Mouse (Mus musculus): ENCODE measurements around the gene Gm21961.
"Not testable (repeated sequence)": the region's sequence is repeated elsewhere in the genome, so short reads cannot be mapped to it uniquely, and the experiment has no call there.

Gene Gm21961

DNA sequence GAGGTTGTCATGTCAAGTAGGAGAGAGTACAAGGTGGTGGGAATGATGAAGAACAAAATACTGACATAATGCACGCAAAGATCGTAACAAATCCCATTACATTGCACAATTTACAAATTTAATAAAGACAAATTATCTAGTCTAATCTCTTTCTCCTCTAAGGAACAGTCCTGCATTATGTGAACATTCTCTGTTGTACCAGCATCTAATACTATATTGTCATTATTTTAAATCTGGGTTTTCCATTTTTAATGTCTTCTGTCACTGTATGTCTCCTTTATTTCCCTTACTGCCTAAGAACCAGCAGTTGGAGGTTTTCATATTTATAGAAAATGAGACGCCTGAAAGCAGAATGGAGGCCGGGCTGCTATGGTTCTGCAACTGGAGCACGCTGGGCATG is at the start of gene Gm21961:
Gene Gm21961, minus strand, starts transcription at position 101 of the 400 bp plus-strand sequence.
- DNase-seq = no peak

DNA sequence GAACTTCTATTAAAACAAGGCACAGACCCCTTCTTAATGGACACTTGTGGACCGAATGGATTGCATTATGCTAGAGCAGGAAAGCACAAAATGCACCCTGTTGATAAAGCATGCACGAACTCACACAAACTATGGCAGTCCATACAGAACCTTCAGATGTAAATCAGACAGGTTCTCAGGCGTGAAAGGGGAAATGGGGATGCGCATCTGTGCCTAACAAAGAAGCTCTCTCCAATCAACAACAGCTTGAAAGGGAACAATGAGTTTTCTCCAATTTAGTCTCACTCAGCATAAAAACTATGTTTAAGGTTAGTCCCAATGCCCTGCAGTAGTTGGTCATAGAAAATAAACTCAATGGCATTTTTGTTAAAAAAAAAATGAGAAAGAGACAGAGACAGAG is 27.3 kb upstream of the Gm21961 start:
- DNase-seq = no peak

DNA sequence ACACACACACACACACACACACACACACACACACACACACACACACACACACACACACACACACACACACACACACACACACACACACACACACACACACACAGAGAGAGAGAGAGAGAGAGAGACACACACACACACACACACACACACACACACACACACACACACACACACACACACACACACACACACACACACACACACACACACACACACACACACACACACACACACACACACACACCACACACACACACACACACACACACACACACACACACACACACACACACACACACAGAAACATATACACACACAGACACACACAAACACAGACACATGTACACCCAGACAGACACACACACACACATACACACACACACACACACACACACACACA is 24.5 kb upstream of the Gm21961 start:
- DNase-seq = not testable (repeated sequence)

DNA sequence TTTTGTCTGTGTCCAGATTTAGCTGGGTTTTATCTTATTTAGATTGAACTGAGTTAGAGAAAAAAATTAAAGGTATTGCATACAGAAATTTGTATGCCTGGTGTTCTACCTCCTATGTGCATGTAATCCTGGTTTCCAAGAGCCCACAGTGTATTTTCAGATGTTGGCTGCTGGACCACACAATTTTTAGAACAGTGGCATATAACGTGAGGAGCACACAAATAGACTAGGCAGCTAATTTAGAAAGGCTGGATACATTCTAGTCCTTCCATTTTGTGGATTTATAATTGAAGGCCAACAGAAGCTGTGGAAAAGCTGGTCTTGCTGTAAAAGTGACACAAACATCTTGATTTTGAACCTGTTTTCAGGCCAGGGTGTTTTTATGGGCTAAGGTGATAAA is 3.3 kb upstream of the Gm21961 start:
- DNase-seq = no peak

DNA sequence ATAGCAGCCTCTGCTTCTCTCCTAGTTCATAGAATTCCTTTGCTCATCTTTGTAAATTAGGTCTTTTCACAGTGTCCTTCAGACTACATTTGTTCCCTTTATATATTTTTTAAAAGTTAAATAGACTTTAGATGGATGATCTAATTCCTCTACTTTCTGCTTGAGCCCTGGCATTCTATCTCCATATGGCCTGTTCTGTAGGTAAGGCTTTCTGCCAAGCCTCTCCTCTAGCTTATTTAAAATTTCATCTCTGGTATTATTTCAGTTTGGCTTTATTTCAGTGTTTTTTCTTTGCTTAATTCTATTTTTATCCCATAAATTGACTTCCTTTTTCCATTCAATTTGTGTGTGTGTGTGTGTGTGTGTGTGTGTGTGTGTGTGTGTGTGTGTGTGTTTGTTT is 8.5 kb downstream of the Gm21961 start:
- DNase-seq = no peak

DNA sequence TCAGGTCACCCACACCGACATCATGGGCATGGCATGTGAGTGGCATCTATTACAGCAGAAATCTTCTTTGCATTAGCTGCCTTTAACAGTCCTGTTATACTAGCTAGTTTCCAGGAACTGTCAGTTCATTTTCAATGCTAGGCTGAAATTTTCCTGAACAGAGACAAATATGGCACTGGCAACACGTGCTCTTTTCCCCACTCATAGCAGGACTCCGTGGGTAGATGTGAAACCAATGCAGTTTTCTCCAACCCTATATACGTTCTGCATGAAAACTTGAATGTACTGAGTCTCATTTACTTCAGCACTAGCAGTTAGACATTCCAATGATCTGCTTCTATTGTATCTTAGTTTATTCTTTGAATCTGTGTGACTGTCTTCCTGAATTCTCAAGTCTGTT is 20.2 kb downstream of the Gm21961 start:
- no peak for DNase-seq

DNA sequence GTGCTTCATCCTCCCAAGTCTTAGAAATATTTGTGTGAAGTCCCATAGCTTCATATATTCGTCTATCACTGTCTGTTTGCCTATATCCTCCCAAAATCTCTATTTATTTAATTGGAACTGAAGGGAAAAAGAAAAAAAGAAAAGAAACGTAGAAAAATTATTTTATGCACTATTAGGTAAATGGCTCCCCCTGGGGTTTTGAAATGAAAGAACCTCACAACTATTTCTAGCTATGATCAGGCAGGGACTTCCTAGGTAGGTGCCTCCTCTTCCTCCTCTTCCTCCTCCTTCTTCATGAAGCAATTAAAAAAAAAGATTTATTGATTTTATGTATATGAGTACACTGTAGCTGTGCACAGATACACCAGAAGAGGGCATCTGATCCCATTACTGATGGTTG is 34.7 kb downstream of the Gm21961 start:
- DNase-seq = no peak

DNA sequence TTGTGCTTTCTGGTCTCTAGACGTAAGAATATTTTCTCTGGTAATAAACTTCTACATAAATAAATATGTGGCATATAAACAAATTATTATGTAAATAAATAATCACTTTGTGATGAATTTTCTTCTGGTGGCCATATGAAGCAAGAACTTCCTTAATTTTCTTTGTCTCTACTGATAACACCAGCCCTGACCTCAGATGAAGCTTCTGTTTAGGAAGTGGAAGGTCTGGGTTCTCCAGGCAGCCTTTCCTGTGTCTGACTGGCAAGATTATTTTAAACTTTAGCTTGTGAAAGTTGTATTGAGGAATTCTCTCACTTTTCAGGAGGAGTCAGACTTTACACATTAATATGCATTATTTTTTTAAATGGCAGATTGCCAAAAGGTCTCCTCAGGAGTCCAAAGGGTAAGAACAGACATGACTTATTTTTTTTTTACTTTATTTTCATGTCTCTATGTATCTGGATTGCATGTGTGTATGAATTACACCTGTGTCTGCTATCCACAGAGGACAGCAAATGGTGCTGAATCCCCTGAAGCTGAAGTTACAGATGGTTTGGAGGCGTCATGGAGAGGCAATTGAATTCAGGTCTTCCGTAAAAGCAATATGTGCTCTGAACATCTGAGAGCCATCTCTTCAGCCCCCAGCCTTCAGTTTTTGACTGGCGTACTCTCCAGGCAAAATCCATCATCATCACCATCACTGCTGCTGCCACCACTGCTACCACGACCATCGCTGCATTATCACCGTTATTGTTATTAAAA is 38.5 kb downstream of the Gm21961 start:
- no peak for DNase-seq
